Mouse (Mus musculus) embryonic facial prominence, embryonic 14.5 days (tissue): Measurements from ENCODE around the gene Ptgfrn. TPM values are rescaled to one million over a fixed set of nuclear protein-coding genes. Genes with fewer than 3 reads are reported as not detected.
A peak's percentile ranks its signal among the peaks of the same experiment; 100 is the strongest.

ENCODE experiments used
- ATAC-seq: fragments of 200-750 bp; cut with Nextera tagmentation; 2 replicates; pipeline ENCODE4 v1.8.0; 2017; ENCODE audit warnings: low read depth, moderate number of reproducible peaks, moderate TSS enrichment
- DNase-seq: peaks from one replicate; pipeline ENCODE4 v3.0.0-alpha.2; 2015; ENCODE audit warnings: low spot score
- H3K27ac ChIP-seq: fragments of 300-500 bp; sonication (generic); replicated peaks from 2 replicates; pipeline ENCODE4 v1.5.1; 2014; ENCODE audit warnings: low read depth, mild to moderate bottlenecking, low read length, moderate library complexity
- H3K27me3 ChIP-seq: fragments of 300-500 bp; sonication (generic); replicated peaks from 2 replicates; pipeline ENCODE4 v1.6.1; 2014; ENCODE audit warnings: low read length; ENCODE audit not compliant: control insufficient read depth, insufficient read depth
- H3K36me3 ChIP-seq: fragments of 300-500 bp; sonication (generic); 2 replicates; pipeline ENCODE4 v1.6.1; 2014; ENCODE audit warnings: low read length, mixed read lengths; ENCODE audit not compliant: control insufficient read depth, insufficient read depth
- H3K4me1 ChIP-seq: fragments of 300-500 bp; sonication (generic); 2 replicates; pipeline ENCODE4 v1.6.1; 2014; ENCODE audit warnings: antibody characterized with exemption, low read length; ENCODE audit not compliant: control insufficient read depth, insufficient read depth
- H3K4me2 ChIP-seq: fragments of 300-500 bp; sonication (generic); 2 replicates; pipeline ENCODE4 v1.6.1; 2014; ENCODE audit warnings: low read depth, mild to moderate bottlenecking, low read length, moderate library complexity, mixed read lengths
- H3K4me3 ChIP-seq: fragments of 300-500 bp; sonication (generic); 2 replicates; pipeline ENCODE4 v1.5.1; 2014; ENCODE audit warnings: low read depth, mild to moderate bottlenecking, low read length
- H3K9ac ChIP-seq: fragments of 300-500 bp; sonication (generic); 2 replicates; pipeline ENCODE4 v1.6.1; 2014; ENCODE audit warnings: low read depth, mild to moderate bottlenecking, low read length, moderate library complexity, mixed read lengths
- H3K9me3 ChIP-seq: fragments of 300-500 bp; sonication (generic); 2 replicates; pipeline ENCODE4 v1.6.1; 2016; ENCODE audit warnings: low read length; ENCODE audit not compliant: control insufficient read depth
- WGBS: fragments of 180-500 bp; shearing (Covaris S2); extraction: QIAGEN DNeasy Blood & Tissue Kit; methylation state at CpG from one replicate; pipeline ENCODE4 v1.1.7; 2014; 5-methylcytosine and 5-hydroxymethylcytosine counted together
- polyA plus RNA-seq: library from polyadenylated mRNA; unstranded; fragments of >200 nt; fragmentation: Nextera tagmentation; extraction: Ambion mirVana; gene quantifications from 2 replicates; pipeline ENCODE4 v1.2.1, GENCODE M21; 2014

The Ptgfrn gene
- polyA plus RNA-seq, 1 experiment from 2014 or later, result 9.7 TPM

DNA sequence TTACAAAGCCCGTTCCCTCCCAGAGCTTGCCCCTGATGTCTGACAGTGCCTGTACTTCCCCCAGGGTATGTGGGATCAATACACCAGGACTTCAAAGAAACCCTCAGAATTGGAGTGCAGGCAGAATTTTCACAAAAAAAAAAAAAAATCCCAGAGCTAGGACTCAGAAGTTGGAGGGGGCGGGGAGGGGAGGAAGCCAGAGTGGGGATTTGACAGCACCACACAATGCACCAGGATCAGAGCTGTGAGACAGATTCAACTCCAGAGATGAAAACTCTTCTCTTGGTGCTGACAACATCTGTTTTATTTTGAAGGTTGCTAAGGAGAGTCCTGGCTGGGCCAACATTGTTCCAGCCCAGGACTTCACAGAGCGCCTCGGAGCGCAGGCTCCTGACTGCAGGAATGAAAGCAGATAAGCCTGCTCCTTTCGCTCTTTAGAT, 39.3 kb downstream of the Ptgfrn start:
- peak; percentile 72 for DNase-seq
- H3K9ac ChIP-seq, result 0 out of 2 replicates have a peak overlapping the region, but pooled peaks have one; percentile 5

DNA sequence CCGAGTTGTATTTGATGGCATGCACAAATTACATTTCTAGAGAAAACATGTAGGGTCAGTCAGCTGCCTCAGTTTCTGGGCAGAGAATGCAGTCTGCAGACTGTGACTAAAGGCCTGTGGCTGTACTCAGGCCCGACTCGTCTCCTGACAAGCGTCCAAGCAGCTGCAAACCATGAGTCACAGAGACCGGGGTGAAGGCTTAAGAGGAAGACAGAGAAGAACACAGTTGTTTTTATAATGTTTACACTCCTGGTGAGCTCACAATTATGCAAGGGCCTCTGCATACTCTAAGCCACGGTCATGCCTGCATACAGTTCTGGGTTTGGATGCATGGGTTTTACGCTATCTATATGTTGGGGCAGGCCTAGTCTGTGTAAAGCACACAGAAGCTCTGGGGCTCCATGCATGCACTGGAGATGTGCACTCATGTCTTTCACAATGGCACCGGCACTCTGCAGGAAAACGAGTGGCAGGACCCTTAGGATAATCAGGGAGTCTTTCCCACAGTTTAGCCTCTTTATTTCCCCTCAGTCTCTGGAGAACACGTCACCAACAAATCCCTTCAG, 39.8 kb downstream of the Ptgfrn start:
- peak; percentile 80 for DNase-seq
- Histone ChIP-seq H3K4me1 (peaks cover 42% of the 10 kb centered on the region), H3K4me3 (no peak overlapping the region), H3K27me3 (no peaks in the 10 kb centered on the region), H3K9ac (0 out of 2 replicates have a peak overlapping the region, but pooled peaks have one; percentile 5), H3K9me3 (no peaks in the 10 kb centered on the region), H3K36me3 (peaks cover 19% of the 10 kb centered on the region), H3K4me2 (no peak overlapping the region), H3K27ac (peak overlapping the region; percentile 61)
- WGBS, result 45% methylated on average over 10 of the region's 10 CpGs
- peak; percentile 50 for ATAC-seq

More for the DNA sequence above, 39.3 kb downstream of the Ptgfrn start:
- Histone ChIP-seq H3K36me3 (peaks cover 23% of the 10 kb centered on the region), H3K27ac (peak overlapping the region; percentile 61), H3K4me1 (peaks cover 42% of the 10 kb centered on the region), H3K9me3 (no peaks in the 10 kb centered on the region), H3K4me2 (no peak overlapping the region), H3K4me3 (no peak overlapping the region), H3K27me3 (no peaks in the 10 kb centered on the region)
- WGBS, result 27% methylated on average over 6 of the region's 6 CpGs
- ATAC-seq, result peak; percentile 69

DNA sequence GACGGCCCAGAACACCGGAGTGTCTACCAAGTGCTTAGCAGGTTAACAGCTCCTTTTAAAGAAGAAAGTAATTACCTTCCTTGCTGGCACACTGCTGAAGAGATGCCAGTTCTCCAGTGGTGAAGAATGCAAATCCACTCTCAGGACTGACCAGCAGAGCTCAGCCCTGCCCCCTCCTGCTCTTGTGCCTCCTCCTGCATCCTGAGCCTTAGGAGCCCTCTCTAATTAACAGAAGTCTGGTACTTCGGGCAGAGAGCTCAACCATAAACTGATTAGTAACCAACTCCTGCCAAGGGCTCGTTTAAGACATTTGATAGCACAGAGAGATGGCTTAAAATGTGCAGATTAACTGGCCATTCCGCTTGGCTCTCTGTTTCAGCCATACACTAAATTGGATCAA, 41.4 kb downstream of the Ptgfrn start:
- no peak for ATAC-seq
- DNase-seq, result peak; percentile 54
- Histone ChIP-seq H3K9me3 (no peaks in the 10 kb centered on the region), H3K4me2 (no peak overlapping the region), H3K36me3 (peaks cover 23% of the 10 kb centered on the region), H3K27me3 (no peaks in the 10 kb centered on the region), H3K4me1 (peaks cover 38% of the 10 kb centered on the region), H3K27ac (0 out of 2 replicates have a peak overlapping the region, but pooled peaks have one; percentile 8), H3K4me3 (no peak overlapping the region), H3K9ac (no peak overlapping the region)
- WGBS, result 47% methylated on average over 5 of the region's 5 CpGs

DNA sequence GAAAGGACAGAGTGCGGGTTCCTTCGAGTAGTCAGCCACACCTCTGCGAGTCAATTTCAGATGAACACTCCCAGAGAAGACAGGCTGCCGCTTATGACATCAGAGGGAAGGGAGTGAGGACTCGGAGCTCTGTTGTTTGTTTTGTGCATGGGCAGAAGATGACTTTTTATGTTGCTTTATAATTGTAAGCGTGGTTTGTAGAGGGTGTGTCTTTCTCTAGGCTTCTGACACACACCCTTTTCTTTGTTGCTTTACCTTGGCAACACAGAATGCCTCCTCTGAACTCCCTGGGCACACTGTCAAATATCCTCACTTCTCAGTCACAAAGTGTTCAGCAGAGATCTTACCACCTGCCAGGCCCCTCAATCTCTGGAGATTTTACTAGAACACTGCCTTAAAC, 43.9 kb downstream of the Ptgfrn start:
- Histone ChIP-seq H3K27ac (no peak overlapping the region), H3K4me1 (peaks cover 26% of the 10 kb centered on the region), H3K9me3 (no peaks in the 10 kb centered on the region), H3K4me3 (no peak overlapping the region), H3K36me3 (peaks cover 11% of the 10 kb centered on the region), H3K9ac (no peak overlapping the region), H3K4me2 (no peak overlapping the region), H3K27me3 (no peaks in the 10 kb centered on the region)
- ATAC-seq (no peak), DNase-seq (no peak)
- WGBS, result 73% methylated on average over 6 of the region's 6 CpGs

DNA sequence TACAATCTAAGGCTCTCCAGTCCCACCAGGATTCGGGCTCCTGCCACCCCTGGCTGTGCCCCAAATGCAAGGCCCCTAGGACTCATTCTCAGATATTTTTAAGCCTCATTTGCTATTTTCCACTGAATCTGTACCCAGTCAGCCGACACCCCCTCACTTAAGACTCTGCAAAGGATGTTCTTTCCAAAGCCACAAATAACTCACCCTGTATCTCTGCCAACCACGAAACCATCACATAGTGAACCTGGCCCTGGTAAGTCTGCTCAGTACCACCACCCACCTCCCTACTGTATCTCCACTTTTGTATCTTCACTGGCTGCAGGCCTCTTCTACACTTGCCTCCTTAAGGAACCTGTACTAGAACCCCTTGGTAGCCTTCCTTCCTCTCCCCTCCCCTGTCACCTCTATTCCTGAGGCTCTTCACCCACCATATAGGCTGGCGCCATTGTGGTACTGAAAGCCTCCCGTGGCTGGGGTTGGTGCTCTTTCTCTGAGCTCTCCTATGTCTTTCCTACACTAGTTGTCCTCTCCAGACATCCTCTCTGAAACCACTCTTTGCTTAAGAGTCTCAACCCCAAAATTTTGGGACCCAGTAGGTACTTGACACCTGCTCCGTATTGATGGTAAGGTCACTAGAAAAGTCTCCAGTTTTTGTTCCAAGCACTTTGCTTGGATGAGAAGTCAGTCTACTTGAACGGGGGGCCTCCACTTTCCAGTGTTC, 48.1 kb downstream of the Ptgfrn start:
- Histone ChIP-seq H3K9me3 (no peaks in the 10 kb centered on the region), H3K4me1 (no peaks in the 10 kb centered on the region), H3K9ac (no peak overlapping the region), H3K27me3 (no peaks in the 10 kb centered on the region), H3K4me2 (no peak overlapping the region), H3K27ac (no peak overlapping the region), H3K4me3 (no peak overlapping the region), H3K36me3 (peaks cover 41% of the 10 kb centered on the region)
- no peak for DNase-seq
- no peak for ATAC-seq
- WGBS, result 92% methylated on average over 7 of the region's 7 CpGs

DNA sequence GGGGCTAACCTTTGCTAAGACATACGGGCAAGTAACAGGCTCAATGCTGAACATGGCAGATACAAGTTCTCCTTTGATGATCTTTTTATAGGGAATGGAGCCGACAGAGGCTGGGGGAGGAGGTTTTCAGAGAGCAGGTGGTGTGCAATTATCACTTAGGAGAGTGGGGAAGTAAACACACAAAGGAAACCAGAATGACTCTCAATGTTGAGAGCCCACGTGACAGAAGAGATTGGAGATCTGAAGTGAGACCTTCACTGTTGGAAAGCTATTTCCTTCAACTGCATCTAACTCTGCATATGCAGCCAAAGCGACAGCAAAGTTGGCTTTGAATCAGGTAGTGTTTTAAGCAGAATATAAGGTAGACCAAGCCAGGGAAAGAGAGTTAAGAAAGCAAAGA, 50.9 kb downstream of the Ptgfrn start:
- Histone ChIP-seq H3K27me3 (no peaks in the 10 kb centered on the region), H3K27ac (no peak overlapping the region), H3K9ac (no peak overlapping the region), H3K4me2 (no peak overlapping the region), H3K36me3 (peaks cover 58% of the 10 kb centered on the region), H3K4me1 (no peaks in the 10 kb centered on the region), H3K4me3 (no peak overlapping the region), H3K9me3 (no peaks in the 10 kb centered on the region)
- DNase-seq, result no peak
- 88% methylated on average over 4 of the region's 4 CpGs for WGBS
- ATAC-seq, result no peak

DNA sequence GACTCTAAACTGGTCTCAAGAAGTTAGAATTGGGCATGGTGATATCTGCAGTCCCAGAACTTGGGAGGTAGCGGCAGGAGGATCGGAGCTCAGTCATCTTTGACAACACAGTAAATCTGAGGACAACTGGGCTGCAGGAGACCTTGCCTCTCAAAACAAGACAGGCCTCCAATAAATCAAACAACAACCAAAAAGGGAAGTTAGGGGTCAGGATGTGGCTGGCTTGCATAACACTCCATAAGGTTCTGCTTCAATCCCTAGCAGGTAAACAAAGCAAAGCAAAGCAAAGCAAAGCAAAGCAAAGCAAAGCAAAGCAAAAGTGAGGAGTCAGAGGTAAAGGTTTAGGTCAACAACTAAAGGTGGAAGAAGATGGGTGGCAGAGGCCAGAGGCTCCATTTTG, 51.9 kb downstream of the Ptgfrn start:
- Histone ChIP-seq H3K4me2 (no peak overlapping the region), H3K27ac (no peak overlapping the region), H3K9ac (no peak overlapping the region), H3K4me3 (no peak overlapping the region), H3K36me3 (peaks cover 64% of the 10 kb centered on the region), H3K27me3 (no peaks in the 10 kb centered on the region), H3K4me1 (no peaks in the 10 kb centered on the region), H3K9me3 (no peaks in the 10 kb centered on the region)
- no peak for ATAC-seq
- WGBS, result 93% methylated on average over 2 of the region's 2 CpGs
- no peak for DNase-seq

DNA sequence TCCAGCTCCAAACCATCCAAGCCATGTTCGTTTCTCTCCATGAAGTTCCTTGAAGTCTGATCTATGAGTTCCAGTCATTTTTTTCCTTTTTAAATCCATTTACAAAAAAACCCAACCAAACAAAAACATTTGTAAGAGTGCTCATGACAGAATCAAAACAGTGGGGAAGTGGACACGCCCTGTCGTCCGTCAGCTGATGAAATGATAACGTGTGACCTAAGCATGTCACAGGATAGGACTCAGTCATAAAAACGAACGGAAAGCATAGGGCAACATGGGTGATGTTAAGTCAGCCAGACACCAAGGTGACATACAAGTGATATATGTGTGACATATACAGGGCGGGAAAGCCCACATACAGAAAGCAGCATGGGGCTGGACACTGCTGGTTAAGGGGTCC, 54.9 kb downstream of the Ptgfrn start:
- DNase-seq (no peak), ATAC-seq (no peak)
- no peaks in the 10 kb centered on the region for H3K9me3 ChIP-seq
- 85% methylated on average over 8 of the region's 8 CpGs for WGBS
- no peak overlapping the region for H3K27ac ChIP-seq
- H3K36me3 ChIP-seq, result peaks cover 55% of the 10 kb centered on the region
- no peak overlapping the region for H3K4me2 ChIP-seq
- H3K4me3 ChIP-seq, result no peak overlapping the region
- H3K4me1 ChIP-seq, result no peaks in the 10 kb centered on the region
- H3K27me3 ChIP-seq, result no peaks in the 10 kb centered on the region
- no peak overlapping the region for H3K9ac ChIP-seq

DNA sequence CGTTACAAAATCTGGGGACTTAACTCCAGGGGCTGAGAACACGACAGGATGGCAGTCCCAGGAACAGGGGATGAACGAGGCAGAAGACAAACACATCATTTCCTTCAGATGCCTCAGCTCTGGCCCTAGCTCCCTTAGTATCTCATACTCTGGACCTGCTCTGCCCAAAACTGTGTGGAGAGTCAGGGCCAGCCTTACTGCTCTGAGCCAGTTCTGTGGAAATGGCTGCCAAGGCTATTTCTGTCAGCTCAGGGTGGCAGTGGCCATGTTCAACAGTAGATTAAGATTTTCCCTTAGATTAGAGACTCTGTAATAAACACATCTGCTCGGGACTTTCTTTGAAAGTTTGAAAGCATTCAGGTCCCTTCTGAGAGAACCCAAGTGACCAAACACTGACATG, 58.5 kb downstream of the Ptgfrn start:
- ATAC-seq, result no peak
- H3K36me3 ChIP-seq, result peaks cover 53% of the 10 kb centered on the region
- WGBS, result 69% methylated on average over 4 of the region's 4 CpGs

More for the DNA sequence above, 58.5 kb downstream of the Ptgfrn start:
- DNase-seq, result no peak
- Histone ChIP-seq H3K27me3 (no peaks in the 10 kb centered on the region), H3K9ac (no peak overlapping the region), H3K4me3 (no peak overlapping the region), H3K4me2 (no peak overlapping the region), H3K27ac (no peak overlapping the region), H3K4me1 (no peaks in the 10 kb centered on the region), H3K9me3 (no peaks in the 10 kb centered on the region)
